Mouse (Mus musculus): ENCODE results near the gene Opcml. TPM values are rescaled to one million over a fixed set of nuclear protein-coding genes. Genes with fewer than 3 reads are reported as not detected.

The Opcml gene
- polyA plus RNA-seq, 1 experiment from 2014 or later, result 7.6 TPM

- Histone ChIP-seq H3K9me3 (ENCODE audit: control insufficient read depth, low read depth, low read length) (no peaks in the 10 kb centered on the region), H3K27ac (ENCODE audit: low read length) (no peak overlapping the region), H3K27me3 (ENCODE audit: control insufficient read depth, insufficient read depth, low read length) (no peaks in the 10 kb centered on the region), H3K4me2 (replicated peaks; ENCODE audit: low read depth, low read length) (no peak overlapping the region), H3K9ac (replicated peaks; ENCODE audit: low read depth, low read length) (no peak overlapping the region), H3K36me3 (ENCODE audit: control insufficient read depth, insufficient read depth, low read length) (no peaks in the 10 kb centered on the region), H3K4me1 (ENCODE audit: control insufficient read depth, insufficient read depth, low read length) (no peaks in the 10 kb centered on the region), H3K4me3 (ENCODE audit: low read depth, low read length) (no peak overlapping the region)
- no peak for ATAC-seq (ENCODE audit: insufficient number of reproducible peaks, insufficient read depth, low FRiP score, low read depth)
- 58% methylated on average over 2 of the region's 2 CpGs for WGBS
Measured at GRCm38 (mm10) chr9:28937980-28938379, 1147.4 kb downstream of the Opcml start.

DNA sequence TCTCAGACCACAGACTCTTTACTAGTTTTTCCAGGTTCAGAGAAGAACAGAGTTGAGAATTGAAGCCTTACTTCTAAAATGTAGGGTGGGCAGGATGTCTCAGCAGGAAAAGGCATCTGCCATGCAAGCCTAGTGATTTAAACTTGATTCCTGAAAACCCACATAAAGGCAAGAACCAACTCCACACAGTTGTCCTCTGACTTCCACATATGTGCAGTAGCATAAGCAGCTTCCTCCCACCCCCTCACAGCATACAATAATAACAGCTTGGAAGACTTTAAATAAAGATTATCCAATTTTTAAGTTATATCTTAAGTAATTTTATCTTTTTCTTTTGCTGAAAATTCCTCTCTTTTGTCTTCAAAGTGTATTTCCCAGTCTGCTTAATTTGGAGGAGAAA is 1150.3 kb downstream of the Opcml start:
- no peak overlapping the region for H3K4me2 ChIP-seq (replicated peaks; ENCODE audit: low read depth, low read length)

DNA sequence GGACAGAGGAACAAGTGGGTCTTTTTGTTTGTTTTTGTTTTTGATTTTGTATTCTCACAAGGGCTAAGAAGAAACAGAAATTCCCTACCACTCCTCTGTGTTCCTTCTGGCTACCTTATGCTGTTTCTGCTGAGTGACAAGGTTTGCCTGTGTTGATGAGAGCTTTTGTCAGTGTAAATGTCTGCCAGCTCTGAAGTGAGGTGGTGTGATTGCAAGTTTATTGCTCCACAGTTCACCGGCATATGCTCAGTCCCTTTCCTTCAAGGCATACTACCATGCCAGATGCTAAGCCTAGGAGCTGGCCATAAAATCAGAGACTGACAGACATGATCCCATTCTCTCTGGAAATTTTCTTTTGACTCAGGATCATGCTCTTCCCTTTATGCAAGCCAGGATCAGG is 1178.9 kb downstream of the Opcml start:
- Histone ChIP-seq H3K27ac (ENCODE audit: low read length) (no peak overlapping the region), H3K36me3 (ENCODE audit: control insufficient read depth, insufficient read depth, low read length) (no peaks in the 10 kb centered on the region), H3K4me1 (ENCODE audit: control insufficient read depth, insufficient read depth, low read length) (no peaks in the 10 kb centered on the region), H3K27me3 (ENCODE audit: control insufficient read depth, insufficient read depth, low read length) (no peaks in the 10 kb centered on the region), H3K9ac (replicated peaks; ENCODE audit: low read depth, low read length) (no peak overlapping the region), H3K4me2 (replicated peaks; ENCODE audit: low read depth, low read length) (no peak overlapping the region), H3K9me3 (ENCODE audit: control insufficient read depth, low read depth, low read length) (no peaks in the 10 kb centered on the region), H3K4me3 (ENCODE audit: low read depth, low read length) (no peak overlapping the region)
- 69% methylated on average over 1 of the region's 1 CpGs for WGBS
- ATAC-seq (ENCODE audit: insufficient number of reproducible peaks, insufficient read depth, low FRiP score, low read depth), result no peak

More for the DNA sequence above, 1150.3 kb downstream of the Opcml start:
- ATAC-seq (ENCODE audit: insufficient number of reproducible peaks, insufficient read depth, low FRiP score, low read depth), result no peak
- no peak overlapping the region for H3K9ac ChIP-seq (replicated peaks; ENCODE audit: low read depth, low read length)
- no peak overlapping the region for H3K27ac ChIP-seq (ENCODE audit: low read length)
- H3K36me3 ChIP-seq (ENCODE audit: control insufficient read depth, insufficient read depth, low read length), result no peaks in the 10 kb centered on the region
- no peaks in the 10 kb centered on the region for H3K27me3 ChIP-seq (ENCODE audit: control insufficient read depth, insufficient read depth, low read length)
- H3K9me3 ChIP-seq (ENCODE audit: control insufficient read depth, low read depth, low read length), result no peaks in the 10 kb centered on the region
- H3K4me1 ChIP-seq (ENCODE audit: control insufficient read depth, insufficient read depth, low read length), result no peaks in the 10 kb centered on the region
- no peak overlapping the region for H3K4me3 ChIP-seq (ENCODE audit: low read depth, low read length)

Small RNA genes within 50 kb of the gene (microRNA-seq; reads per million reads assigned to microRNA genes)
- gene Gm44316, result not detected

Measured in stomach, embryonic 14.5 days (tissue).